Mouse (Mus musculus) CH12.LX (cell line): ENCODE results near the gene Ltb. TPM values are rescaled to one million over a fixed set of nuclear protein-coding genes. Genes with fewer than 3 reads are reported as not detected.

ENCODE experiments used
- DNase-seq: peaks from one replicate; pipeline ENCODE4 v3.0.0-alpha.2; 2013; ENCODE audit errors: extremely low read depth
- H3K27ac ChIP-seq: 2 replicates; pipeline ENCODE4 v1.5.1; 2012; ENCODE audit warnings: low read depth, mild to moderate bottlenecking, control low read depth, moderate library complexity; ENCODE audit not compliant: insufficient read depth
- H3K27me3 ChIP-seq: replicated peaks from 2 replicates; pipeline ENCODE3; 2012; ENCODE audit warnings: inconsistent platforms
- H3K36me3 ChIP-seq, 2 experiments: replicated peaks in 1 of 2; 2 replicates each; pipeline versions ENCODE3 to v1.6.1; 2012; ENCODE audit warnings: inconsistent platforms in 1 of 2, low read length in 1 of 2, mild to moderate bottlenecking in 1 of 2, mixed read lengths in 1 of 2, moderate library complexity in 1 of 2; ENCODE audit not compliant: control insufficient read depth in 1 of 2, insufficient read depth in 1 of 2
- H3K4me1 ChIP-seq, 2 experiments: 2 replicates each; pipeline ENCODE4 v1.6.1; 2012; ENCODE audit warnings: inconsistent platforms in 1 of 2, moderate library complexity in 1 of 2; ENCODE audit not compliant: insufficient read depth in 2 of 2, control insufficient read depth in 1 of 2
- H3K4me2 ChIP-seq: 2 replicates; pipeline ENCODE4 v1.6.1; 2012; ENCODE audit warnings: low read depth, mild to moderate bottlenecking, control low read depth; ENCODE audit not compliant: poor library complexity, insufficient read depth, severe bottlenecking
- H3K4me3 ChIP-seq, 3 experiments: fragments of 150-350 bp in 1 of 3; sonication (generic) in 1 of 3; replicated peaks in 1 of 3; 2 replicates each; pipeline versions ENCODE3 to v1.5.1; 2011 to 2012; ENCODE audit warnings: low read depth in 2 of 3, low read length in 2 of 3, mild to moderate bottlenecking in 2 of 3, moderate library complexity in 2 of 3, control low read depth in 1 of 3, improper control_type of control experiment in 1 of 3, inconsistent platforms in 1 of 3, mixed read lengths in 1 of 3; ENCODE audit not compliant: poor library complexity in 1 of 3
- H3K79me2 ChIP-seq: replicated peaks from 2 replicates; pipeline ENCODE4 v1.6.1; 2012; ENCODE audit warnings: mild to moderate bottlenecking, moderate library complexity; ENCODE audit not compliant: control insufficient read depth, poor library complexity, insufficient read depth, severe bottlenecking; ENCODE audit errors: extremely low read depth
- H3K9ac ChIP-seq: 2 replicates; pipeline ENCODE4 v1.6.1; 2012; ENCODE audit warnings: low read depth, mild to moderate bottlenecking, control low read depth, moderate library complexity; ENCODE audit not compliant: insufficient read depth
- H3K9me3 ChIP-seq: replicated peaks from 2 replicates; pipeline ENCODE3; 2012; ENCODE audit warnings: low read length, inconsistent platforms, mixed read lengths
- CHD2 ChIP-seq: IDR thresholded peaks from 2 replicates; pipeline ENCODE4 v1.6.1; 2011; ENCODE audit warnings: low read length, improper control_type of control experiment
- CTCF ChIP-seq, 2 experiments: IDR thresholded peaks in 1 of 2; conservative IDR thresholded peaks in 1 of 2; 2 replicates each; pipeline ENCODE4 v1.5.1; 2011 to 2012; ENCODE audit warnings: low read depth in 2 of 2, low read length in 2 of 2, improper control_type of control experiment in 1 of 2, inconsistent platforms in 1 of 2, mild to moderate bottlenecking in 1 of 2, moderate library complexity in 1 of 2
- E2F4 ChIP-seq: IDR thresholded peaks from 2 replicates; pipeline ENCODE4 v1.6.1; 2011; ENCODE audit warnings: low read depth, low read length, improper control_type of control experiment; ENCODE audit not compliant: insufficient replicate concordance
- ELF1 ChIP-seq: IDR thresholded peaks from 2 replicates; pipeline ENCODE4 v1.6.1; 2014; ENCODE audit warnings: low read depth, mild to moderate bottlenecking, inconsistent platforms, low read length, improper control_type of control experiment
- EP300 ChIP-seq: IDR thresholded peaks from 2 replicates; pipeline ENCODE4 v1.6.1; 2011; ENCODE audit warnings: low read length, improper control_type of control experiment
- ETS1 ChIP-seq: conservative IDR thresholded peaks from 2 replicates; pipeline ENCODE4 v1.6.1; 2012; ENCODE audit warnings: low read depth, mild to moderate bottlenecking, inconsistent platforms, low read length, improper control_type of control experiment, moderate library complexity
- JUN ChIP-seq: IDR thresholded peaks from 2 replicates; pipeline ENCODE4 v1.6.1; 2011; ENCODE audit warnings: low read depth, mild to moderate bottlenecking, low read length, improper control_type of control experiment, moderate library complexity; ENCODE audit not compliant: insufficient read depth
- JUND ChIP-seq: conservative IDR thresholded peaks from 2 replicates; pipeline ENCODE4 v1.6.1; 2011; ENCODE audit warnings: low read depth, low read length, improper control_type of control experiment
- MAX ChIP-seq: IDR thresholded peaks from 2 replicates; pipeline ENCODE4 v1.6.1; 2011; ENCODE audit warnings: low read length, improper control_type of control experiment
- MAZ ChIP-seq: IDR thresholded peaks from 2 replicates; pipeline ENCODE4 v1.6.1; 2012; ENCODE audit warnings: low read depth, mild to moderate bottlenecking, inconsistent platforms, low read length, improper control_type of control experiment, moderate library complexity
- MEF2A ChIP-seq: IDR thresholded peaks from 2 replicates; pipeline ENCODE4 v1.6.1; 2014; ENCODE audit warnings: low read depth, mild to moderate bottlenecking, inconsistent platforms, low read length, improper control_type of control experiment, borderline replicate concordance
- MYC ChIP-seq: IDR thresholded peaks from 2 replicates; pipeline ENCODE4 v1.6.1; 2011; ENCODE audit warnings: low read depth, mild to moderate bottlenecking, improper control_type of control experiment, low read length
- NELFE ChIP-seq: IDR thresholded peaks from 2 replicates; pipeline ENCODE4 v1.6.1; 2011; ENCODE audit warnings: low read depth, low read length, improper control_type of control experiment
- NRF1 ChIP-seq: IDR thresholded peaks from 2 replicates; pipeline ENCODE4 v1.6.1; 2014; ENCODE audit warnings: low read depth, mild to moderate bottlenecking, inconsistent platforms, low read length, improper control_type of control experiment, moderate library complexity
- PAX5 ChIP-seq: IDR thresholded peaks from 2 replicates; pipeline ENCODE4 v1.6.1; 2012; ENCODE audit warnings: low read length, inconsistent platforms, mixed read lengths
- POLR2AphosphoS2 ChIP-seq: IDR thresholded peaks from 2 replicates; pipeline ENCODE4 v1.6.1; 2011; ENCODE audit warnings: low read depth, low read length, improper control_type of control experiment
- RAD21 ChIP-seq: IDR thresholded peaks from 2 replicates; pipeline ENCODE4 v1.6.1; 2011; ENCODE audit warnings: low read depth, mild to moderate bottlenecking, low read length, improper control_type of control experiment, moderate library complexity
- RCOR1 ChIP-seq: conservative IDR thresholded peaks from 2 replicates; pipeline ENCODE4 v1.6.1; 2012; ENCODE audit warnings: low read depth, mild to moderate bottlenecking, inconsistent platforms, low read length, improper control_type of control experiment
- SMC3 ChIP-seq: IDR thresholded peaks from 2 replicates; pipeline ENCODE4 v1.6.1; 2011; ENCODE audit warnings: low read depth, low read length, improper control_type of control experiment
- UBTF ChIP-seq: IDR thresholded peaks from 2 replicates; pipeline ENCODE4 v1.6.1; 2012; ENCODE audit warnings: low read depth, mild to moderate bottlenecking, inconsistent platforms, low read length, improper control_type of control experiment, moderate library complexity
- USF1 ChIP-seq: IDR thresholded peaks from 2 replicates; pipeline ENCODE4 v1.6.1; 2014; ENCODE audit warnings: low read depth, mild to moderate bottlenecking, inconsistent platforms, low read length, improper control_type of control experiment
- USF2 ChIP-seq: conservative IDR thresholded peaks from 2 replicates; pipeline ENCODE4 v1.6.1; 2011; ENCODE audit warnings: low read depth, low read length, improper control_type of control experiment
- ZC3H11A ChIP-seq: IDR thresholded peaks from 2 replicates; pipeline ENCODE4 v1.6.1; 2012; ENCODE audit warnings: low read depth, mild to moderate bottlenecking, inconsistent platforms, low read length, improper control_type of control experiment
- ZKSCAN1 ChIP-seq: IDR thresholded peaks from 2 replicates; pipeline ENCODE4 v1.6.1; 2012; ENCODE audit warnings: low read depth, inconsistent platforms, low read length, improper control_type of control experiment, borderline replicate concordance
- ZMIZ1 ChIP-seq: IDR thresholded peaks from 2 replicates; pipeline ENCODE4 v1.6.1; 2012; ENCODE audit warnings: low read depth, mild to moderate bottlenecking, inconsistent platforms, low read length, improper control_type of control experiment
- ZNF384 ChIP-seq: IDR thresholded peaks from 2 replicates; pipeline ENCODE4 v1.6.1; 2012; ENCODE audit warnings: low read depth, low read length, improper control_type of control experiment, inconsistent platforms
- dilution Hi-C: fragments of 300-500 bp; cut with MboI; formaldehyde crosslinking; loops from 2 replicates; pipeline ENCODE4 v1.14.3; 2020; ENCODE audit warnings: low sequenced_read_pairs; ENCODE audit not compliant: extremely low pct_unique_long_range_greater_than_20kb, extremely low pct_ligation_motif_present
- in situ Hi-C: fragments of 300-500 bp; cut with MboI; formaldehyde crosslinking; loops from 3 replicates; pipeline ENCODE4 v1.14.3; 2019; ENCODE audit warnings: low sequenced_read_pairs, low pct_ligation_motif_present, low pct_unique_long_range_greater_than_20kb, mixed read lengths
- polyA plus RNA-seq: library from polyadenylated mRNA; unstranded; fragments of >175 nt; gene quantifications from 2 replicates; pipeline ENCODE4 v1.2.1, GENCODE M21; 2012; ENCODE audit warnings: low read depth; ENCODE audit not compliant: insufficient read length
- total RNA-seq, 2 experiments: library from RNA; depleted of rRNA; stranded (reverse); fragments of 300-350 nt in 1 of 2; fragments of >200 nt in 1 of 2; gene quantifications; 2 replicates each; pipeline ENCODE4 v1.2.3; 2012 to 2014

Gene Ltb
- total and polyA plus RNA-seq, 3 experiments: 150 to 263 (median 234) TPM

GRCm38 (mm10) chr17:35166352-35167035 is 27.7 kb upstream of the Ltb start (continued):
- TF ChIP-seq ZMIZ1 (no peak), JUND (no peak), NRF1 (no peak), POLR2AphosphoS2 (no peak), ETS1 (no peak), ZNF384 (no peak), MAX (no peak), E2F4 (no peak), MEF2A (no peak), ZC3H11A (0 out of 2 replicates have a peak, but pooled peaks have one; percentile 46)

DNA sequence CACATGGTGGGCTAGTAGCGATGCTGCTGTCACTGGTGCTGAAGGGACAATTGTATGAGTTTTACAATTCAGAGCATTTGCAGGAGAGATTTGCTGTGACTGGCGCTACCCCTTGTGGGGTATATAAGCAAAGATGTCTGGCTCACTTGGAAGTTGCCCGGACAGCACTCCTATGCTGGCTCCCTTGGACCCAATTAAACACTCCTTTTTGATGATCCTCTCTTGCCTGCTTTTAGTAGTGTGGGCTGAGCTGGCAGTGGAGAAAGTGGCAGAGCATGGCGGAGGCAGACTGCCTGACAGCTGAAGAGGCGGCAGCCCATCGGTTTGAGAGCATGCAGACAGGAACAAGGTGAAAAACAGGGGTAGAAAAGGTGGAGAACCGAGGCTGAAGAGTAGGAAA is 26.4 kb upstream of the Ltb start:
- Histone ChIP-seq H3K27me3 (no peaks in the 10 kb centered on the region), H3K9me3 (no peaks in the 10 kb centered on the region), H3K4me2 (no peak overlapping the region), H3K36me3 (peaks cover 0 to 8% of the 10 kb centered on the region in 2 experiments), H3K79me2 (peaks cover 23% of the 10 kb centered on the region), H3K4me1 (peaks cover 11 to 37% of the 10 kb centered on the region in 2 experiments), H3K27ac (no peak overlapping the region), H3K9ac (no peak overlapping the region), H3K4me3 (no peak overlapping the region)
- in situ Hi-C loops: no loop called here
- dilution Hi-C loops: no loop called here
- TF ChIP-seq ELF1 (no peak), NELFE (no peak), CHD2 (no peak), EP300 (no peak), JUN (no peak), USF1 (no peak), RAD21 (no peak), CTCF (conservative IDR thresholded peaks at IDR 0.05 in 1 of 2, IDR thresholded peaks at IDR 0.05 in 1 of 2; ENCODE audit: low read depth in 2 of 2, low read length in 2 of 2) (no peak), ZNF384 (no peak), USF2 (no peak), E2F4 (no peak), RCOR1 (no peak), ZKSCAN1 (no peak), MAZ (no peak), PAX5 (no peak), SMC3 (no peak), MYC (no peak), UBTF (no peak)
- no peak for DNase-seq
